Mouse (Mus musculus) left cerebral cortex, postnatal 14 days (tissue): ENCODE measurements around the gene Pim3. TPM values are rescaled to one million over a fixed set of nuclear protein-coding genes. Genes with fewer than 3 reads are reported as not detected.

Experiments
- DNase-seq, 2 experiments: peaks; one replicate each; pipeline ENCODE4 v3.0.0; 2021 to 2022; ENCODE audit warnings: low spot score in 2 of 2, mixed read lengths in 1 of 2
- intact Hi-C: fragments of 180-260 bp; cut with DNase I; formaldehyde crosslinking; loops from one replicate; pipeline ENCODE4 v1.15.1; 2025
- total RNA-seq, 2 experiments: library from RNA; stranded (reverse); gene quantifications; 2 replicates each; pipeline ENCODE4 v1.2.3; 2021

The Pim3 gene
- total RNA-seq, 2 experiments from 2014 or later: 37.3 to 40.4 TPM

DNA sequence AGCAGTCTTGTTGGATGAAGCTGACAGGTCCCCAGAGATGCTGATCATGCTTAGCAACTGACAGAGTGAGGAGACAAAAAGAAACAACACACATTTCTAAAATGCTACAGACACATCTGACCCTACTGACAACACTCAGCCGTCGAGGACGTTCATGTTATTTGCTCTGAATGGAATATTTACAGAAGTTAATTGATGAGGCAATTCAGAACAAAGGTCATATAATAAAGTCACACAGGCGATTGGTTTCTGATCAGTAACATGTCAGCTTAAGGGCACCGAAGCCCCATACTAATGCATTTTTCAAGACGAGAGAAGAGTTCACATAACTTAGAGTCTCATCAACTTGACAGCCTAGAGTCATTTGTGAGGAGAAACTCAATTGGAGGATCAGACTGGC lies 33.9 kb downstream of the Pim3 start:
- DNase-seq: no peak
- intact Hi-C loops: no loop called here

DNA sequence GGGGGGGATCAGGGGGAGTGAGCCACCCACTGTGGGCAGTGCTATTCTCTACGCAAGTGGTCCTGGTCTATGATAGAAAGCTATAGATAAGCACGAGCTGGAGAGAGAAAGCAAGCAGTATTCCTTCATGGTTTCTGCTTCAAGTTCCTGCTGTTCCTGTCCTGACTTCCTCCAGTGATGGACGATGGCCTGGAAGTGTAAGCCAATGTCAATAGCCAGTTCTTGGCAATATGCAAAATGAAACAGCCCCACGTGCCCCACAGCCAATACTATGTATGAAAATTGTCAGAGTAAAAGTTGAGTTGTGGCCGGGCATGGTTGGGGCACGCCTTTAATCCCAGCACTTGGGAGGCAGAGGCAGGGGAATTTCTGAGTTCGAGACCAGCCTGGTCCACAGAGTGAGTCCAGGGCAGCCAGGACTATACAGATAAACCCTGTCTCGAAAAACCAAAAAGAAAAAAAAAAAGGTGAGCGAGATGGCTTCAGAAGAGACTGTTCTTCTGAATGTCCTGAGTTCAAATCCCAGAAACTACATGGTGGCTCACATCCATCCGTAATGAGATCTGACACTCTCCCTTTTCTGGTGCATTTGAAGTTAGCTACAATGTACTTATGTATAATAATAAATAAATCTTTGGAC lies 34.5 kb downstream of the Pim3 start:
- DNase-seq: no peak
- intact Hi-C loops: no loop called here

DNA sequence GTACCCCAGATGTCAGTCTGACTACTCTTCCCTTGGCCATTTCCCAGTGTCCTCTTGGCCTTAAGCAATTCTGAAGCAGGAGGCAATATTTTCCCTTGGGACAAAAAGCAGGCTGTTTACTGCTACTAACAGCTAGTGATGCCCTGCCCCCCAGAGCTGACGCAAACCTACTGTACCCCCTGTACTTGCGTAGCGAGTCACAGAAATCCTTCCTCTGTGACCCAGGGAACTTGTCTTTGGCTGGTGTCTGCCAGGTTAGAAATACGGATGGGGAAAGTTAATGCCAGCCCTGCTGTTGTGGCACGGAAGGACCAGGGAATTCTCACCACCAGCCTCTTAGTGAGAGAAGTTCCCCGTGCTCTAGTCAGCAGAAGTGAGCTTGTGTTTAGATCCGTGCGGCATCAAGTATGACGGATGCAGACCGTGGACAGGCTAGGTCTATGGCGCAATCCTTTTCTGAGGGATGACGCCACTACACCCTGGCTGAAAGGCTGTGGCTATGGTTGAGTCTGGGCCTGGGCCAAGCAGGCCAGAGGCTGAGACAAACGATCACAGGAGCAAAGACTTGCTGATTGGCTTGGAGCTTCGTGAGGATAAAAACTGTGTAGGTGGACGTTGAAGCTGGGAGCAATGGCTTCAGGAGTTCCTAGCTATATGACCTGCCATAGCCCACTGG lies 40.4 kb downstream of the Pim3 start:
- intact Hi-C loops: no loop called here
- no peak for DNase-seq

DNA sequence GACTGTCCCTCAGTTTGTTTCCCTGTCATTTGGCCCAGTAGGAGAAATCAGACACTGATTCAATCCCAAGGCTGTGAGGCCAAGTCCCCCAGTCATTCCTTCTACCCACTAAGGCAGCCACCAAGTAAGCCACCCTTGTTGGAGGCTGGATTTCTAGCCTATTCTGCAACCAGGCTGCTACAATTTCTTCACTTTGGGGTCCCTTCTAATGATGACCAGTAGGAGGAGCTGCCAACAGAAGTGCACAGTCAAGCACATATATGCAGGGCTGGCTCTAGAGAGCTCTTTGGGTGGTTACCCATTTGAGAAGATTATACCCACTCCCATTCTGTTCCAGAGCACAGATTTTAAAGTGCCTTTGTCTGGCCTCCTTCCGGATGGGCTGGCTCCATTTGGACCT lies 41.1 kb downstream of the Pim3 start:
- DNase-seq: no peak
- intact Hi-C loops: no loop called here

DNA sequence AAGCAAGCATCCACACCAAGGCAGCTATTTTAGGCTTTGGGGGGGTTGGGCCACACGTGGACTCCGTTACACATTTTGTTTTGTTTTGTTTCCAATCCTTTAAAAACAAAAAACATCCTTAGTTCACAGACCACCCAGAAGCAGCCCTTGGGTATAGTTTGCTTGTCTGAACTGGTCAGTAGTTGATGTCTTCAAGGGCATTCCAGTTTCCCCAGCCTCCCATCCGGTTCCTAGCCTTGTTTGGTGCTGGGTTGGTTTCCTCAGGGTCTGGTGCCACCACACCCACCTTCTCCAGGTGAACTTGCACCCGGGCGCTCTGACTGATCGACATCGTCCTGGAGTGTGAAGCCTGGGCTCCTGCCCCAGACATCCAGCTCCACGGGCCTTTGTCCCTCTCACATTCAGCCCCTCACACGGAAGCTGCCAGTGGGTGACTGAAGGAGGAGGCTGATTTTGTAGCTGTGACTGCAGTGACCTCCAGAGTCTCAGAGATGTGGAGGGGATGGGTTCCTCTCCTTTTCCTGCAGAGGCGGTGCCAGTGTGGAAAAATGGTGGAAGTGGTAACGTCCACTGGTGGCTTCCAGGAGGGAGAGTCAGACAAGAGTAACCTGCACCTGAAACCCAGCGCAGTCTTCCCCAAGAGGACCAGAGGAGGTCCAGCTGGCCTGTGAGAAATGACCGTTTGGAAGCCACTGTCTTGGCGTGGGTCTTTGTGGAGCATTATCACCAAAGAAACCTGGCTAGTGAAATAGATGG lies 42.2 kb downstream of the Pim3 start:
- intact Hi-C loops: no loop called here
- DNase-seq: no peak

DNA sequence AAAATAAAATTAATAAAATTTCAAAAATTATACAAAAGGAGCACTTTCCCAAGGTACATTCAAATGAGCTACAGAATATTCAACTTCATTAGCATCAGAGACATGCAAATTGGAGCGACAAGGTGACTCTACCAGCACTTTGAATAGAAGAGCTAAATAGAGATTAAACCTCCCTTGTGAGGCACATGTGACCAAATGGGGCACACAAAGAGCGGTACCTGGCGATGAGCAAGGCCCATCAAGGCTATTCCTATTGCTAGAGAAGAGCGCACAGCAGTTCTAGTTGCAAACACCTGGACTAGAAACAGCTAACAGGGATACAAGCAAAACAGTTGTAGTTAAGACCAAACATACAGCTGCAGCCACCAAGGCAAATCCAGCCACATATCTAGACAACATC lies 44.4 kb downstream of the Pim3 start:
- intact Hi-C loops: no loop called here
- DNase-seq: no peak

DNA sequence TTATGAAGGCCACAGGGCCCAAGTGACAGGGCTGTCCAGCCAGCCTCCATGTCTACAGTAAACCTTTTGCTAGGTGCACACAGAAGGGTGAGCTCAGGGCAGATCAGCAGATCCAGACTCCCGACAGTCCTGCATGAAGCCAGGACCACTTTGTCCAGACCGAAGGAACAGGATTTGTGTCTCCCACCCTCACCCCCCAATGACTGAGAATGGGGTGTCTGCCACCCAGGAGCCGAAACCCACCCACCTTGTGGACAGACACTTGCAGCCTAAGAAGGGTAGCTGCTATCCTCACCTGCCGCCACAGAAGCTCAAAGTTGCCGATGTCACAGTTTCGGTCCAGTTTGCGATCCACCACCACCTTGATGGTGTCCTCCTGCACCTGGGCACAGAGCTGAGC lies 53.1 kb downstream of the Pim3 start:
- intact Hi-C loops: no loop called here
- DNase-seq: no peak

Other genes starting within 250 kb of the Pim3 start
- 10 to 100 TPM; 47.6 to 48.6 TPM for gene Brd1, start 128.0 kb upstream of the Pim3 start, total RNA-seq
- 10 to 100 TPM; 10.6 to 12.3 TPM for gene Zbed4, start 110.5 kb upstream of the Pim3 start, total RNA-seq
- 10 to 100 TPM; 10.3 to 12.3 TPM for gene Alg12, start 42.9 kb upstream of the Pim3 start, total RNA-seq
- gene Creld2, start 42.5 kb upstream of the Pim3 start, total RNA-seq: 10 to 100 TPM; 18.9 to 21.4 TPM
- 1 to 10 TPM in 1 of 2 experiments, under 1 TPM in 1; 0.81 to 1.7 TPM for gene Ttll8, start 92.2 kb downstream of the Pim3 start, total RNA-seq
- gene Mlc1, start 116.8 kb downstream of the Pim3 start, total RNA-seq: 100 to 1,000 TPM; 100 to 105 TPM
- gene Mov10l1, start 120.7 kb downstream of the Pim3 start, total RNA-seq: not detected
- gene Panx2, start 197.5 kb downstream of the Pim3 start, total RNA-seq: 100 to 1,000 TPM; 101 to 120 TPM
- 10 to 100 TPM; 14.0 to 15.9 TPM for gene Trabd, start 212.9 kb downstream of the Pim3 start, total RNA-seq
- gene Selenoo, start 226.9 kb downstream of the Pim3 start, total RNA-seq: 10 to 100 TPM; 18.8 to 20.5 TPM